Mouse (Mus musculus): ENCODE measurements around the gene Mafg. TPM values are rescaled to one million over a fixed set of nuclear protein-coding genes. Genes with fewer than 3 reads are reported as not detected.

Mafg gene
- polyA plus RNA-seq, 1 experiment from 2014 or later = 18.7 TPM

Small RNA genes lying within 50 kb of the gene (microRNA-seq; reads per million reads assigned to microRNA genes)
- 6.7 reads per million, percentile 11 among the genes with 10 or more reads in this experiment for gene Mir6936 (ENCODE audit: borderline number of aligned reads)

Other genes with a start within 250 kb of the Mafg start
- gene Nploc4, start 195.9 kb downstream of the Mafg start, polyA plus RNA-seq (2015; fragmentation: Nextera tagmentation; extraction: Ambion mirVana) = 24.8 and 29.3 TPM in 2 replicates
- 1.2 TPM in 2 replicates for gene Tspan10, start 191.0 kb downstream of the Mafg start, polyA plus RNA-seq (2015; fragmentation: Nextera tagmentation; extraction: Ambion mirVana)
- gene Pde6g, start 180.1 kb downstream of the Mafg start, polyA plus RNA-seq (2015; fragmentation: Nextera tagmentation; extraction: Ambion mirVana) = 0.14 TPM in 1 of 2 replicates, not detected in the other
- gene Oxld1, start 175.5 kb downstream of the Mafg start, polyA plus RNA-seq (2015; fragmentation: Nextera tagmentation; extraction: Ambion mirVana) = 15.5 and 18.5 TPM in 2 replicates
- 30.0 and 33.3 TPM in 2 replicates for gene Ccdc137, start 175.5 kb downstream of the Mafg start, polyA plus RNA-seq (2015; fragmentation: Nextera tagmentation; extraction: Ambion mirVana)
- 34.7 and 36.6 TPM in 2 replicates for gene Arl16, start 166.0 kb downstream of the Mafg start, polyA plus RNA-seq (2015; fragmentation: Nextera tagmentation; extraction: Ambion mirVana)
- 133 and 148 TPM in 2 replicates for gene Mrpl12, start 149.0 kb downstream of the Mafg start, polyA plus RNA-seq (2015; fragmentation: Nextera tagmentation; extraction: Ambion mirVana)
- 28.6 and 29.4 TPM in 2 replicates for gene Slc25a10, start 141.8 kb downstream of the Mafg start, polyA plus RNA-seq (2015; fragmentation: Nextera tagmentation; extraction: Ambion mirVana)
- gene Gcgr, start 102.9 kb downstream of the Mafg start, polyA plus RNA-seq (2015; fragmentation: Nextera tagmentation; extraction: Ambion mirVana) = 0.14 and 0.18 TPM in 2 replicates
- 179 and 196 TPM in 2 replicates for gene Mcrip1, start 83.9 kb downstream of the Mafg start, polyA plus RNA-seq (2015; fragmentation: Nextera tagmentation; extraction: Ambion mirVana)
- gene Ppp1r27, start 82.5 kb downstream of the Mafg start, polyA plus RNA-seq (2015; fragmentation: Nextera tagmentation; extraction: Ambion mirVana) = 13.7 and 17.1 TPM in 2 replicates
- gene P4hb, start 60.3 kb downstream of the Mafg start, polyA plus RNA-seq (2015; fragmentation: Nextera tagmentation; extraction: Ambion mirVana) = 254 and 290 TPM in 2 replicates
- 553 and 615 TPM in 2 replicates for gene Arhgdia, start 52.0 kb downstream of the Mafg start, polyA plus RNA-seq (2015; fragmentation: Nextera tagmentation; extraction: Ambion mirVana)
- 571 and 587 TPM in 2 replicates for gene Alyref, start 35.2 kb downstream of the Mafg start, polyA plus RNA-seq (2015; fragmentation: Nextera tagmentation; extraction: Ambion mirVana)
- gene Anapc11, start 35.2 kb downstream of the Mafg start, polyA plus RNA-seq (2015; fragmentation: Nextera tagmentation; extraction: Ambion mirVana) = 158 and 179 TPM in 2 replicates
- gene Npb, start 25.1 kb downstream of the Mafg start, polyA plus RNA-seq (2015; fragmentation: Nextera tagmentation; extraction: Ambion mirVana) = 1.6 and 2.1 TPM in 2 replicates
- 113 and 114 TPM in 2 replicates for gene Pcyt2, start 15.7 kb downstream of the Mafg start, polyA plus RNA-seq (2015; fragmentation: Nextera tagmentation; extraction: Ambion mirVana)
- 100 and 108 TPM in 2 replicates for gene Sirt7, start 8.4 kb downstream of the Mafg start, polyA plus RNA-seq (2015; fragmentation: Nextera tagmentation; extraction: Ambion mirVana)
- 1.7 and 2.9 TPM in 2 replicates for gene Pycr1, start 10.2 kb upstream of the Mafg start, polyA plus RNA-seq (2015; fragmentation: Nextera tagmentation; extraction: Ambion mirVana)
- gene Myadml2, start 14.6 kb upstream of the Mafg start, polyA plus RNA-seq (2015; fragmentation: Nextera tagmentation; extraction: Ambion mirVana) = 0.56 and 0.86 TPM in 2 replicates
- gene Notum, start 27.6 kb upstream of the Mafg start, polyA plus RNA-seq (2015; fragmentation: Nextera tagmentation; extraction: Ambion mirVana) = 0.18 TPM in 1 of 2 replicates, not detected in the other
- gene Aspscr1, start 39.4 kb upstream of the Mafg start, polyA plus RNA-seq (2015; fragmentation: Nextera tagmentation; extraction: Ambion mirVana) = 116 and 120 TPM in 2 replicates
- gene Cenpx, start 80.1 kb upstream of the Mafg start, polyA plus RNA-seq (2015; fragmentation: Nextera tagmentation; extraction: Ambion mirVana) = 191 and 212 TPM in 2 replicates
- 32.6 and 33.5 TPM in 2 replicates for gene Lrrc45, start 80.3 kb upstream of the Mafg start, polyA plus RNA-seq (2015; fragmentation: Nextera tagmentation; extraction: Ambion mirVana)
- gene Rac3, start 87.9 kb upstream of the Mafg start, polyA plus RNA-seq (2015; fragmentation: Nextera tagmentation; extraction: Ambion mirVana) = 16.6 and 17.4 TPM in 2 replicates
- gene Dcxr, start 93.7 kb upstream of the Mafg start, polyA plus RNA-seq (2015; fragmentation: Nextera tagmentation; extraction: Ambion mirVana) = 78.7 and 80.4 TPM in 2 replicates
- 179 and 229 TPM in 2 replicates for gene Cbr2, start 98.5 kb upstream of the Mafg start, polyA plus RNA-seq (2015; fragmentation: Nextera tagmentation; extraction: Ambion mirVana)
- gene Hmga1b, start 129.2 kb upstream of the Mafg start, polyA plus RNA-seq (2015; fragmentation: Nextera tagmentation; extraction: Ambion mirVana) = 9.7 and 11.5 TPM in 2 replicates
- gene Rfng, start 150.6 kb upstream of the Mafg start, polyA plus RNA-seq (2015; fragmentation: Nextera tagmentation; extraction: Ambion mirVana) = 23.7 and 30.1 TPM in 2 replicates
- gene Gps1, start 150.7 kb upstream of the Mafg start, polyA plus RNA-seq (2015; fragmentation: Nextera tagmentation; extraction: Ambion mirVana) = 130 and 134 TPM in 2 replicates
- gene Dus1l, start 162.8 kb upstream of the Mafg start, polyA plus RNA-seq (2015; fragmentation: Nextera tagmentation; extraction: Ambion mirVana) = 87.0 and 92.2 TPM in 2 replicates
- gene Fasn, start 190.9 kb upstream of the Mafg start, polyA plus RNA-seq (2015; fragmentation: Nextera tagmentation; extraction: Ambion mirVana) = 22.3 and 25.3 TPM in 2 replicates